Mouse (Mus musculus): ENCODE results near the gene Slc25a21. TPM values are rescaled to one million over a fixed set of nuclear protein-coding genes. Genes with fewer than 3 reads are reported as not detected.

The Slc25a21 gene
- total and polyA plus RNA-seq, 2 experiments from 2014 or later = 0.19 to 0.29 TPM

DNA sequence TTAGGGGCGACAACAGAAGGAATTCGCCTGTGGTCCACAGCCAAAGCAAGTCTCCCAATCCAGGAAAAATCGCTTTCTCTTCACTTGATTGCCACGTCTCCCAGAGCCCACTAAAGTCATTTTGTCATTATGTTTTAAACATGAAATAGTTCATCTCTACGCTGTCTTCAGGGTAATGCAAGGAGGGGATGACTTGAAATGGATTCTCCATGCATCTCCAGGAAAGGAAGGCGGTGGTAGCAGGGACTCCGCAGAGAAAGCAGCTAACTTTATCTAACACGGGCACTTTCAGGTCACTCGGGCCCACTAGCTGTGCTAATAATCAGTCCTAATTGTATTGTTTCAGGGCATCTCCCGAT lies 508.8 kb downstream of the Slc25a21 start:
- H3K36me3 ChIP-seq (ENCODE audit: insufficient read depth) = no peaks in the 10 kb centered on the region; the same call in 1 of the 2 replicates
- H3K4me1 ChIP-seq (ENCODE audit: insufficient read depth) = no peaks in the 10 kb centered on the region
- H3K4me2 ChIP-seq (ENCODE audit: low read depth) = no peak overlapping the region
- peak; percentile 47 for DNase-seq
- H3K4me3 ChIP-seq (ENCODE audit: low read depth, low read length) = no peak overlapping the region
- no peak for TF ChIP-seq CTCF (IDR thresholded peaks at IDR 0.05; ENCODE audit: low read depth)
- H3K9ac ChIP-seq = no peak overlapping the region
- H3K27me3 ChIP-seq (ENCODE audit: insufficient read depth, low read length) = peaks cover 96% of the 10 kb centered on the region
- 1% methylated on average over 10 of the region's 10 CpGs for WGBS
- H3K27ac ChIP-seq (ENCODE audit: low read depth, low read length) = no peak overlapping the region
- ATAC-seq = no peak
- H3K9me3 ChIP-seq (ENCODE audit: low read length) = no peaks in the 10 kb centered on the region

DNA sequence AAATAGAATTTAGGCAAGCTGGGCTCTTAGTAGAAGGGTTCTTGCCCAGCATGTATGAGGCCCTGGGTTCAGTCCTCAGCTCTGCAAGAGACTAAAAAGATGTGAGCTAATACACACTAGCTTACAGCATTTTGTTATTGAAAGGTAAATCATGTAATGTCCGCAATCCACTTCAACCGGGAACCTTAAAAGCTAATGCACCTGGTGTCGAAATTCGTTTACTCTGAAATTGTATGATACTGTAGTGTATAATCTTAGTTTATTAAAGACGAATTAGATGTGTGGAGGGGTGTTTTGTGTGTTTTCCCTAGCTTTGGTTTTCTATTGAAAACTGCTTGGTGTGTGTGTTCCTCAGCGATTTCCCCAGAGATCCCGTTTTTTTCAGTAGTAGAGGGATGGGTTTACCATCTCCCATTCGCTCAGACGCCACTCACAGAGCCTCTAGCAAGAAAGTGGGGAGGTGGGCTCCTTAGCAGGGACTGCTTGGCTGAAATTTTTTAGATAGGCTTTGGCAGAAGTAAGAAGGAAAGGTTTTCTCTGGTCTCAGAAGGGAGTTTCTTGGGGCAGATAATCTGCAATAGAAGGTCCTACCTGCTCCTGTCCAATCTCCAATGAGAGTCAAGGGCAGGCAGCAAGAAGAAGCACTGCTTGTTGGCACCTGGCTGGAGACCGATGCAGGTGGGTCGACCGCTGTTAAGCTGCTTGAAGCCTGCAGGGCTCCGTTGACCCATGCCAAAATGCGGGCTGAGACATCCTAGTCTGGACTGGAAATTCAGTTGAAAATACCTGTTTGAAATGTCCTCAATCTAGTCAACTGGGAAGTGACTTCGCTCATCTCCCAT lies 509.4 kb downstream of the Slc25a21 start:
- no peak overlapping the region for H3K9ac ChIP-seq
- 3% methylated on average over 15 of the region's 15 CpGs for WGBS
- ATAC-seq = no peak
- H3K4me3 ChIP-seq (ENCODE audit: low read depth, low read length) = no peak overlapping the region
- H3K27me3 ChIP-seq (ENCODE audit: insufficient read depth, low read length) = peaks cover 96% of the 10 kb centered on the region
- H3K27ac ChIP-seq (ENCODE audit: low read depth, low read length) = no peak overlapping the region
- peak; percentile 75 for DNase-seq
- no peak for TF ChIP-seq CTCF (IDR thresholded peaks at IDR 0.05; ENCODE audit: low read depth)
- no peaks in the 10 kb centered on the region for H3K9me3 ChIP-seq (ENCODE audit: low read length)
- no peaks in the 10 kb centered on the region for H3K4me1 ChIP-seq (ENCODE audit: insufficient read depth)
- H3K36me3 ChIP-seq (ENCODE audit: insufficient read depth) = no peaks in the 10 kb centered on the region; the same call in 1 of the 2 replicates
- no peak overlapping the region for H3K4me2 ChIP-seq (ENCODE audit: low read depth)

DNA sequence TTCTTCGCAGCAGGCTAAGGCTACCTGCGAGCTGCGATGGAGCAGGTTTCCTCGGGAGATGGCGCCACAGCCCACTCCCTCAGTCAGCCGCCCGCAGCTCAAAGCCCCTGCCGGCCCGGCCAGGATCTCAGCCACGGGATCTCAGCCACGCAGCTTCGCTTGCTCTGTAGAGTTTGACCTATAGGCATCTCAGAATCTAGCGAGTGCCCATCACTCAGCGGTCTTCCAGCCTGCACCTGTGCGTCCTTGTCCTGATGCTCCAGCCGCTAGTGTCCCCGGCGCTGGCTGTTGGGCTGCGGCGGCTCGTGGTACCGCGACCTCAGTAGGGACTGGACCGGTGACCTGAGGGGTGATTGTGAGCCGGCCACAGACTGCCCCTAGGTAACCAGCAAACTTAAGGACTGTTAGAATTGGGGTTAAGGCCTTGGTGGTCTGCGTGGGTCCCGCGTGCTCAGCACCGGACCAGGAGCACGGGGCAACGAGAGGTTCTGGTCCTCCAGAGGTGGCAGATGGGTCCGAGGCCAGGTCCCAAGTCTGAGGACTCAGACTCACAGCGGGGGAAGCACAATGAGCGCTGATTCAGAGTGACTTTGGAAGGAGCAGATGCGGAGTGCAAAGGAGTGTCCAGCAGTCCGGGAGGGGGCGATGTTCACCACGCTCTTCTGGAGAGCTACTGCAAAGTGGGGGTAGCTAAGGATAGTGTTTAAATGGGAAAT lies 516.0 kb downstream of the Slc25a21 start:
- no peaks in the 10 kb centered on the region for H3K9me3 ChIP-seq (ENCODE audit: low read length)
- TF ChIP-seq CTCF (IDR thresholded peaks at IDR 0.05; ENCODE audit: low read depth) = peak; percentile 59
- peak overlapping the region; percentile 12 for H3K4me3 ChIP-seq (ENCODE audit: low read depth, low read length)
- DNase-seq (peak; percentile 45), ATAC-seq (peak; percentile 60)
- peak overlapping the region; percentile 37 for H3K4me2 ChIP-seq (ENCODE audit: low read depth)
- WGBS = 2% methylated on average over 38 of the region's 38 CpGs
- H3K27ac ChIP-seq (ENCODE audit: low read depth, low read length) = no peak overlapping the region
- no peaks in the 10 kb centered on the region for H3K36me3 ChIP-seq (ENCODE audit: insufficient read depth)
- H3K27me3 ChIP-seq (ENCODE audit: insufficient read depth, low read length) = peaks cover 86% of the 10 kb centered on the region
- no peaks in the 10 kb centered on the region; the same call in 1 of the 2 replicates for H3K4me1 ChIP-seq (ENCODE audit: insufficient read depth)
- H3K9ac ChIP-seq = no peak overlapping the region

DNA sequence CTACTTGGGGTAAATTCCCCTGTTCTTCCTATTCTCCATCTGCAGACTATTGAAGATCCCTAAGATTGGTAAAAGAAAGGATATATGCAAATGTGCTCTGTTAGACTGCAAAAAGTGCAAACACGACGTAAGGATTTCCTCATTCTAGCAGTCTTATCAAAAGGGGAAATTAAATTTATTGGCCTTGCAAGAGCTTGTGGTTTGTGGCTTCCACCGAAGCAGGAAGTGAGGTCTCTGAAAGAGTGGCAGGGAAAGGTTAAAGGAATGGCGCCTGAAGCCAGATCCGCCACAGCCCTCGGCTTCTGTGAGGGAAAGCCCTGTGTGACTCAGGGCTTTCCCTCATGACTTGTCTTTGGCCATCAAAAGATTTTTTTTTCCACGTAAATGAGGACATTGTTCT lies 519.7 kb downstream of the Slc25a21 start:
- Histone ChIP-seq H3K9me3 (ENCODE audit: low read length) (no peaks in the 10 kb centered on the region), H3K27ac (ENCODE audit: low read depth, low read length) (no peak overlapping the region), H3K27me3 (ENCODE audit: insufficient read depth, low read length) (peaks cover 51% of the 10 kb centered on the region), H3K4me1 (ENCODE audit: insufficient read depth) (no peaks in the 10 kb centered on the region; the same call in 1 of the 2 replicates), H3K4me2 (ENCODE audit: low read depth) (no peak overlapping the region), H3K36me3 (ENCODE audit: insufficient read depth) (no peaks in the 10 kb centered on the region), H3K4me3 (ENCODE audit: low read depth, low read length) (no peak overlapping the region), H3K9ac (no peak overlapping the region)
- 67% methylated on average over 7 of the region's 7 CpGs for WGBS
- no peak for ATAC-seq
- no peak for DNase-seq
- no peak for TF ChIP-seq CTCF (IDR thresholded peaks at IDR 0.05; ENCODE audit: low read depth)

DNA sequence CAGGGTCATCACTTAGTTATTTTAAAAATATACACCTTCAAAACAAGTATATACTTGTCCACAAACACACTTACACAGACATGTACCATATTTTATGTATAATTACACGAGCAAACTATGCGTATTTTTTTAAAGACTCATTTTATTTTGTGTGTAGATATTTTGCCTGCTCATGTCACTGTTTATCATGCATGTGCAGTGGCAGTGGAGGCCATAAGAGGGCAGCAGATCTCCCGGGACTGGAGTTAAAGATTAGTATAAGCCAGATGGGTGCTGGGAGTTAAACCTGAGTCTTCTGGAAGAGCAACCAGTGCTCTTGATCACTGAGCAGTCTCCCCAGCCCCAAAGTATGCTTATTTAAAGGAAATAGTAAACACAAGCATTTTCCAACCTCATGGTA lies 522.5 kb downstream of the Slc25a21 start:
- Histone ChIP-seq H3K4me1 (ENCODE audit: insufficient read depth) (no peaks in the 10 kb centered on the region), H3K36me3 (ENCODE audit: insufficient read depth) (no peaks in the 10 kb centered on the region), H3K27me3 (ENCODE audit: insufficient read depth, low read length) (peaks cover 22% of the 10 kb centered on the region), H3K4me3 (ENCODE audit: low read depth, low read length) (no peak overlapping the region), H3K27ac (ENCODE audit: low read depth, low read length) (no peak overlapping the region), H3K9ac (no peak overlapping the region), H3K9me3 (ENCODE audit: low read length) (no peaks in the 10 kb centered on the region), H3K4me2 (ENCODE audit: low read depth) (no peak overlapping the region)
- WGBS = 36% methylated on average over 3 of the region's 3 CpGs
- no peak for DNase-seq
- no peak for ATAC-seq
- peak; percentile 54 for TF ChIP-seq CTCF (IDR thresholded peaks at IDR 0.05; ENCODE audit: low read depth)

DNA sequence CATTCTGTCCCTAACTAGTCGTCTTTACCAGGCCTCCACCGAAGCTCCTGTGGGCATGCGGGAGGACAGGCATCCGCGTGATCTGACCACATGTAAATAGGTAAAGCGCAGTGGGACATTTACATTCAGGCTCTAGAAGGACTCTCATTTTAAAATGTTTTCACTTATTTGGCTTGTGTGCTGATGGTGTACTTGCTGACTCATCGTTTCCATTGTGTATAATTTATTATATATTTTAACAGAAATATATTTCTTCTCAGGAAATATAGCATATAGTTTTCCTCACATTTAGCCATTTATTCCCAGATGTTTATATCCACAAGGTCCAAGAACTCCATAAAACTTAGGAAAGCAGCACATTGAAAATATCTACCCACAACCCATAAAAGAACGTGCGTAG lies 526.5 kb downstream of the Slc25a21 start:
- no peak for TF ChIP-seq CTCF (IDR thresholded peaks at IDR 0.05; ENCODE audit: low read depth)
- DNase-seq (no peak), ATAC-seq (no peak)
- Histone ChIP-seq H3K4me1 (ENCODE audit: insufficient read depth) (no peaks in the 10 kb centered on the region), H3K9ac (no peak overlapping the region), H3K4me2 (ENCODE audit: low read depth) (no peak overlapping the region), H3K27ac (ENCODE audit: low read depth, low read length) (no peak overlapping the region), H3K36me3 (ENCODE audit: insufficient read depth) (no peaks in the 10 kb centered on the region), H3K4me3 (ENCODE audit: low read depth, low read length) (no peak overlapping the region), H3K9me3 (ENCODE audit: low read length) (no peaks in the 10 kb centered on the region), H3K27me3 (ENCODE audit: insufficient read depth, low read length) (no peaks in the 10 kb centered on the region)
- WGBS = 94% methylated on average over 9 of the region's 9 CpGs

Measured in forebrain, postnatal 0 days (tissue).